Mouse (Mus musculus) thymus, postnatal 36 days (tissue): Measurements from ENCODE around the gene Mmrn2.
"Not testable (repeated sequence)": the region's sequence is repeated elsewhere in the genome, so short reads cannot be mapped to it uniquely, and the experiment has no call there.

Experiments used
- DNase-seq, 2 experiments: peaks; one replicate each; pipeline ENCODE4 v3.0.0; 2022; ENCODE audit warnings: mixed read lengths in 2 of 2

The Mmrn2 gene

DNA sequence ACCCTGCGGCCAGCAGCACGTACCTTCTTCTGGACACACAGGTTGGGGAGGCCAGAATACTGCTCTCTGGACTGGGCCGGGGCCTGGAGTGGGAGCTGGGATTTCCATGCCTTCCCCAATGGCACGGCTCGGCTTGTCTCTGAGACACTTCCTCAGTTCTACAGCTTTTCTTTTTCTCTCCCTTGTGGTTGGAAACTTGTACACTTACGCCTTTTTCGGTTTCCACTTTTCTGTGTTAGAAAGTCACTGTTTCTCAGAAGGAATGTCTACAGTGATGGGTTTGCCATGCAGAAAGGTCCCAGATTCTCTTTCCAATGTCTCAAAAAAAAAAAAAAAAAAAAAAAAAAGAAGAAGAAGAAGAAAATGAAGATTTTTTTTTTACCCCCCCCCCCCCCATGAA, 28.2 kb downstream of the Mmrn2 start:
- no peak for DNase-seq

DNA sequence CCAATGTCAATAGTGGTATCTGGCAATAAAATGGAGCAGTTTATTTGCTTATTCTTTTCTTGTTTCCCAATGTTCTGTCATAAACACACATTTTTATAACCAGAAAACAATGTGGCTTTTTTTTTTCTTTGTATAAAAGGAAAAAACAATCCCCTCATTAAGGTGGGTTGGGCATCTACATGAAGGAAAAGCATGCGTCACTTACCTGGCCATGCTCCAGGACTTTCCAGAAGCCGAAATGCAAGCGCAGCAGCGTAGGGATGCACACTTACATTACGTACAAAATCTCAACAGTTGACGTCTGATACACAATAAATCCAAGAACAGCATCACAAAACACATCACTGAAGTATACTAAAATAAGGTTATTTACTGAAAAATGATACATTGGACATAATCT, 35.5 kb downstream of the Mmrn2 start:
- DNase-seq: no peak

DNA sequence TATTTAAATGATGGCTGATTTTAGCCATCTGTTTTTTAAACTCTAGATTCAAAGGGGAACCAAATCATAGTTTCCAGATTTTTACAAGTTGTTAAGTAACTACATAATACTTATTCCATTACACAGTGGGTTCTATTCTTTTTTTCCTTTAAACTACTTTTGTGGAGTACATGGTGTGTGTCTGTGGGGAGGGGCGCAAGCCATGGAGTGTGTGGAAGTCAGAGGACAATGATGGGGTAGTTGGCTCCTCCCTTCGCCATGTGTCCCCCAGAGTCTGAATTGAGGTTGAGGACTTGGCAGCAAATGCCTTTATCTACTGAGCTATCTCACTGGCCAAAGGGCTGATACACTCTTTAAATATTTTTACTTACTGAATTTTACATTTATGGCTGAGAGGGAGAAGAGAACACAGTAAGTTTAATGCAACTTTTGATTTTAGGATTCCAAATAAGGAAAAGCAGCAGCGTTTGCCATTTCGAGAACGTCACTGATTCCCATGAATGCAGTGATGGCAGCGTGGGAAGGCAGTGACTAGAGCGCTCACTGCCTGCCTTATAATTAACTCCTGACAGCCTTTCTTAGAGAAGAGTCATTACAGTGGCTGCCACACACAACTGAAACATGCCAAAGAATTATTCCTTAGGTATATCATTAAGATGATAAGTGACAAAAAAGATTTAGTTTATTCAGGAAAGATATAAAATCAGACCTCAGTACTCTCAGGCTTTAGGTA, 37.1 kb downstream of the Mmrn2 start:
- DNase-seq: no peak

DNA sequence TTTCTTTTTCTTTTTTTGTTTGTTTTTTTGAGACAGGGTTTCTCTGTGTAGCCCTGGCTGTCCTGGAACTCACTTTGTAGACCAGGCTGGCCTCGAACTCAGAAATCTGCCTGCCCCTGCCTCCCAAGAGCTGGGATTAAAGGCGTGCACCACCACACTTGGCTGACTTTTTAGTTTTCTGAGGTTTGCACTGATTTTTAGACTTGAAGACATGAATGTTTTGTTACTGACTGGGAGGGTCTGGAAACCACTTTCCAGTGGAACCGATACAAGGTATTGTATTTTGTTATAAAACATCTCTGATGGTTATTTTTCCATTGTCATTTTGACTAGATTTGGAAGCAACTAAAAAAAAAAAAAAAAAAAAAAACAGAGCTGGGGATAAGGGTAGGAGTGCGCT, 41.7 kb downstream of the Mmrn2 start:
- DNase-seq: not testable (repeated sequence)

DNA sequence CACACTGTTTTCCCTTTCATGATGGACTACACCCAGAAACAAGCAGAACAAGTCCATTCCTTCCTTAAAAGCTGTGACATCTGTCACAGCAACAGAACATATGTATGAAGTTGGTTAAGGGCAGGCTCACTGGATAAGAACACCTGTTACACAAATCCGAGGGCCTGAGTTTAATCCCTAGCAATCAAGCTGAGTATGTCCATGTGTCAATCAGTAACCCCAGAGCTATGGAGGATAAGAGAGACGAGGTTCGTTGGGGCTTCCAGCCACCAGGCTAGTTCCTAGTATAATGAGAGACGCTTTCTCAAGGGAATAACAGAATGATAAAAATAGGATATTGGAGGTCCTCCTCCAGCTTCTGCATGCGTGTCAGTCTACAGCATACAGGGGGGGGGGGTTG, 42.2 kb downstream of the Mmrn2 start:
- no peak for DNase-seq

DNA sequence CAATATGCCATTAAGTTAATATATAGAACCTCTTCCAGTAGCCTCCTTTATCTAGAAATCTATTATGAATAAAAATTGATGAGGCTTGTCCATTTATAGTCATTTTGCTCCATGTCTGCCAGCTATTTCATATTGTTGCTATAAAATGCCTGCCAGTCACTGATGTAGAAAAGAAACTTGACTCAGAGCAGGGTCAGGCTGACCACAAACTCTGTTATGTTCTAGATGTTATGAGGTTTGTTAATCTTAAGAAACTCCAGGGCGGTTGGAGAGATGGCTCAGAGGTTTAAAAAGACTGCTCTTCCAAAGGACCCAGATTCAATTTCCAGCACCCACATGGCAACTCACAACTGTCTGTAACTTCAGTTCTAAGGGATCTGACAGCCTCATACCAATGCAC, 45.8 kb downstream of the Mmrn2 start:
- no peak for DNase-seq

DNA sequence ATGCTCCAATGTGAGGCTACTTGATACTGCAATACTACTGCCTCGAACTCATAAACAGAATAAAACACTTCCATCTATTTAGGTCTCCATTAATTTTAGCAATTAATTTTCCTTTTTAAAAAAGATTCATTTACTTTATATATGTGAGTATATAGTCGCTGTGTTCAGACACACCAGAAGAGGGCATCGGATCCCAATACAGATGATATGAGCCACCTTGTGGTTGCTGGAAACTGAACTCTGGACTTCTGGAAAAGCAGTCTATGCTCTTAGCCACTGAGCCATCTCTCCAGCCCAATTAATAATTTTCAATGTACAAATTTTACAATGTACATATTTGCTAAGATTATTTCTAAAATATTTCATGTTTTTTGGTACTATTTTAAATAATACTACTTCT, 53.0 kb downstream of the Mmrn2 start:
- DNase-seq: no peak

DNA sequence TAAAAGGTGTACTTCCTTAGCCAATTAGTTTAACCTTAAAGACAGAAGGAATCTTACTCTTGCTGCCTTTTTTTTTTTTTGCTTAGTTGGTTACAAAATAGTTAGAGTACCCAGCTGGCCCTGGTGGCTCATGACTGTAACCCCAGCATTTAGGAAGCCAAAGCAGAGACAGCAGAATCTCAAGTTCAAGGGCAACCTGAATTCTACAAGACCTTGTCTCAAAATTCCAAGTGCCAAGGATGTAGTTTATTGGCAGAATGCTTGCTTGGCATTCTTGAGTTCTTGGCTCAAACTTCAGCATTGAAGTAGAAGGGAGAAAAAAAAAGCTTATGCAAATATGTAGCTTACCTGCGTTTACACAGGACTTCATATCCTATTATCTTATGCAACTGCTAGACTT, 53.8 kb downstream of the Mmrn2 start:
- no peak for DNase-seq

DNA sequence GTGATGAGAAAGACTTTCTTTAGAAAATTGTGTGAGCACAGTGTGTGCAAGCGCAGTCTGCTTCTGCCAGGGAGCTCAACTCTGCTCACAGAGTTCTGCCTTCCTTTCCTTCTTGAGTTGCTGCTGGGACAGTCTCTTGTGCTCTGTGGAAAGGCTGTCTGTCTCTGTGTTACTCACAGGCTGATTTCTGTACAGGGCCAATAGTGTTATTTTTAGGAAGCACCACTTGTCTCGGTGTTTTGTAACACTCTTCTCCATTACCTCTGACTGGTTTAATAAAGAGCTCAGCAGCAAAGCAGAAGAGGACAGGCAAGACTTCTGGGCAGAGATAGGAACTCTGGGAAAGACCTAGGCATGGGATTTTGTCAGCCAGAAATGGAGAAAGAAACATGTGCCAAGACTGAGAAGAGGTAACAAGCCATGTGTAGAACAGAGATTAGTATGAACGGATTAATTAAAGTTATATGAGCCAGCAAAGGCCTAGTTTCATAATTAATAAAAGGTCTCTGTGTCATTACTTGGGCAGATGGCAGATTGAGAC, 65.3 kb downstream of the Mmrn2 start:
- no peak for DNase-seq

DNA sequence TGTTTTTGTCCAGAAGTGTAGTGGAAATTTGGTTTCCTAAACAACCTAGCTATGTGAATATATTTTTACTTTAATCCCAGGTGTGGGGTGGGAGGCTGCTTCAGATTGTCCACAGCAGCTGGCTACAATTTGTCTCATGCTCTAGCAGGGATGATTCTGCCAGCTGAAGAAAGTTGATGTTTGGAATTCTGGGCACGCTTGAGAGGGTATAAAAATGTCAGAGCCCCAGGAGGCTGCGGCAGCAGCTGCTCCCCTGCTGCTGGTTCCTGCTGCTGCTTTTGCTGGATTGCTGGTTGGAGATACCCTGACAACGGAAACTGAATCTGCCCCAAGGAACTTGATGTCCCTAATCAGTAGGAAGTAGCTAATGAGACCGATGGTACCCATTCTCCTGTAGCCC, 67.3 kb downstream of the Mmrn2 start:
- no peak for DNase-seq

DNA sequence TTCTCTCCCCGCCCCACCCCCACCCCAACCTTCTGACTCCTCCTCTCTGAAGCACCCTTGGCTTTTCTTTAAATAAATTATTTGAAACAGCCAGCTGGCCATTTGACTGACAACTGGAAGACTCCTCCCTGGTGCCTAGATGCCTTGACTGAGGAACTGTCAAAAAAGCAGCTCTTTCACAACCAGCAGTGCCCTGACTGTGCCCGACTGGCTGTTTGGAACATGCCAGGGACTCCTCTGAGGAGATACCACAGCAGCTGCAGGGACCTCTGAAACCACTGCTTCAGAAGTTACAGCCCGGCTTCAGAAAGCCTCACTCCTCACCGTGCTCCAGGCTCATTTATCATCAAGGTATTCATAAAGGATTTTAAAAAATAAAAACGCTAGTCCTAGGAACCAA, 69.1 kb downstream of the Mmrn2 start:
- no peak for DNase-seq

DNA sequence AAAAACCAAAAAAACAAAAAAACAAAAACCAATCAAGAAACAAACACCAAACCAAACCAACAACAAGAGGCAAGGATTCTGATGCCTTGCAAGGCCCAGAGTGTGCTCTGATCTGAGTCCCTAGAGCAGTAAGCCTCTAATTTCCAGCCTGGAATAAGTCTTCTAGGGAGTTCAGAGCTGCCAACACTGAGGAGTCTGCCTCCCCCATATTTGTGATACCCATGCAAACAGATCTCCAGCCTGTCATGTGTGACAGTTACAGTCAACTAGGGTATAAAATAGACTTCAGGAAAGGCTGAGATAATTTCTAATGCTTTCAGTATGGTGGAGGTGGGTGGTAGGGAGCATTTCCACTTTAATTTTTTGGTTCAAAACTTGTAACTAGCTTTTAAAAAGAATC, 69.7 kb downstream of the Mmrn2 start:
- no peak for DNase-seq

DNA sequence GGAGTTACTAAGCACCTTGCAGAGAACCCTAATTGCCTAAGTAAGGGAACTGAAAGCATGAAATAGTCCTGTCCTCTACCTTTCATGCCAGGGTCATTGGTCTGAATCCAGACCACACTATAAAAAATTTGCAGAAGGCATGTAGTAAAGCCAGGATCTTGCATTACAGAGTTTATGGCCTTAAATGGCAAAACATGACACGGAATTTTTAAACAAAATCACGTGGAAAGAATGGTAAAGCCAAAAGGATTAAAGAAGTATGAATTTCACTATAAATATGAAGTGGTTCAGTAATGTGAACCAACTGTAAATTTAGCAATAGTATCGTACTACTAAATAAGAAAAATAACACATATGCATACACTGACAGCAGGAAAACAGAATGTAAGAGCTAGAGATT, 70.1 kb downstream of the Mmrn2 start:
- no peak for DNase-seq

DNA sequence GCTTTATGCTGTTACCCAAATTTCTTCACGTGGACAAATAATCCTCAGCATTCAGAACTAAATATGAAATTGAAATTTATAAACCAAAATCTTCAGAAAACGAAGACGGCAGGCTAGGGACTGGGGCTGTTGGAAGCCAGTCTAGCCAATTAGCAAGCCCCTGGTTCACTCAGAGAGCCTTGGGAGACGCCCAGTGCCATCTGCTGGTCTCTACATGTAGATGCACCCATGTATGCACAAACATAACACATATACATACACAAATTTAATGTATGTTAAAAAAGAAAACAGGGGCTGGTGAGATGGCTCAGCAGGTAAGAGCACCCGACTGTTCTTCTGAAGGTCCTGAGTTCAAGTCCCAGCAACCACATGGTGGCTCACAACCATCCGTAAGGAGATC, 71.4 kb downstream of the Mmrn2 start:
- DNase-seq: no peak

DNA sequence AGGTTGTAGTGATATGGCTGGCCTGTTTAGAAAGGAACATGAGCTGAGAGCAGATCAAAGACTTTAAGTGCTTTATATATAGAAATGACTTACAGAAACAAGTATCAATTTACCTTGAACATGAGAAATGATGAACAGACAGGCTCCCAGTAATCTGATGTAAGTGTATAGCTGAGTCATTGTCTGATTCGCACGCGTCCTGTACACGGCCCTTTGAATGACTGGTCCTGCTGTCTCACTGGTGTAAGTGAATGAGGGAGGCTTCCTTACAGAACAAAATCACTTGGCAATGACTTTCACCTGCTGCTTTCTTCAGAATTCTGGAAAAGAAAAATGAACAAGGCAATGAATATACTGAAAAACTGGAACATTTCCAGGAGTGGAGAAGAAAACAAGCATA, 72.4 kb downstream of the Mmrn2 start:
- DNase-seq: no peak

DNA sequence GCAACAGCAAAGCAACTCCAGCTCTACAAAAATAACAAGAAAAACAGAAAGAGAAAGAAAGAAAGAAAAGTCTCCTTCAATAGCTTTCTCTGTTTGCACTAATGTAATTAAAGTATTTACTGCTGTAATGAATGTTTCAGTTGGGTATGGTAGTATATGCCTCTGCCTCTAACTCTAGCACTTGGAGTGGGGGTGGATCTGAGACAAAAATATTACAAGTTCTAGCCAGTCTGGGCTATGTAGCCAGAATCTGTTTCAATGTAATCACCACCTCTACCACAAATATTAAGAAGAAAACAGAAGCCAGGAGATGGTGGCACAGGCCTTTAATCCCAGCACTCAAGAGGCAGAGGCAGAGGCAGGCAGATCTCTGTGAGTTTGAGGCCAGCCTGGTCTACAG, 73.1 kb downstream of the Mmrn2 start:
- DNase-seq: no peak

DNA sequence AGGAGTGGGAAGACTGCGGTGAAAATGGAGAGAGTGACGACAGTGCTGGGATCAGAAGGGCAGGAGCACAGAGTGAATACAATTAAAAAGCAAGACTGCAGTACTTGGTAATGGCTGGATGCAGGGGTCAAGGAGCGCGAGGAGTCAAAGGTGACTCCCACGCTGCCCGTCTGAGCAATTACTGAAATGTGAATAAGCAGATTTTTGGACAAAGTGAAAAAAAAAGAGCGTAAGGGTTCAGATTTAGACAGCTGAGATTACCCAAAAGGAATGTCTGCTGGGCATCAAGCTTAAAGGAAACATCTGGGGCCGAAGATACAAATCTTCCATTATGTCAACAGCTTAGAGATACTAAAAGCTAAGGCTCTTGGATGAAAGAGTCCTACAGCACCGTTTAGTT, 74.5 kb downstream of the Mmrn2 start:
- no peak for DNase-seq

DNA sequence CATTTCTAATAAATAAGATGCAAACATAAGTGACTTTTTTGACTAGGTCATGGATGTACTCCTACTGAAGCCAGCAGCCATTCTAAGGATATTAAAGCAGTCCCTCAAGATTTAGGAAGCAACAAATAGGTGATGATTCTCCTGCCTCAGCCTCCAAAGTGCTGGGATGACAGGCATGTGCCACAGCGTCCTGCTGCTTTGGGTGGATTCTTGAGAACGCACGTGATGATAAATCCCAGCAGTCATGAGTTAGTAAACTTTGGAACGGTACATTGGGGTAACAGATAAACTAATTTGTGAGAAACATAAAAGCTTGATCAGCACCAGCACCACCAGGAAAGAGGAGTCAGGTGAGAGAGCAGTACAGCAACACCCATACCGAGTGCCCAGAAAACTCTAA, 75.2 kb downstream of the Mmrn2 start:
- no peak for DNase-seq

DNA sequence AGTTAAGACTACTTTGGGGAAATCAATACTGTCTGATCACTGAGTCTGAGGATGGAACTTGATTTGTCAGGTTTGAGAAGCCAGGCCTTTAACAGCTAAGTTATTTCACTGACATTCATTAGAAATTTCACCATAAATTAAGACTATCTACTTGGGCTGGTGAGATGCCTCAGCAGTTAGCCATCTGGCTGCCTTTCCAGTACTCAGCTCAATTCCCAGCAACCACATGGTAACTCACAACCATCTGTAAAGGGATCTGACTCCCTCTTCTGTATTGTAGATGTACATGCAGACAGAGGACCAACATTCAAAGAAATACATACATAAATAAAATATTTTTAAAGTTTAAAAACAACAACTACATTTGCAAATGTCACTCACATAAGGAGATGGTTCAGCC, 76.6 kb downstream of the Mmrn2 start:
- DNase-seq: no peak

DNA sequence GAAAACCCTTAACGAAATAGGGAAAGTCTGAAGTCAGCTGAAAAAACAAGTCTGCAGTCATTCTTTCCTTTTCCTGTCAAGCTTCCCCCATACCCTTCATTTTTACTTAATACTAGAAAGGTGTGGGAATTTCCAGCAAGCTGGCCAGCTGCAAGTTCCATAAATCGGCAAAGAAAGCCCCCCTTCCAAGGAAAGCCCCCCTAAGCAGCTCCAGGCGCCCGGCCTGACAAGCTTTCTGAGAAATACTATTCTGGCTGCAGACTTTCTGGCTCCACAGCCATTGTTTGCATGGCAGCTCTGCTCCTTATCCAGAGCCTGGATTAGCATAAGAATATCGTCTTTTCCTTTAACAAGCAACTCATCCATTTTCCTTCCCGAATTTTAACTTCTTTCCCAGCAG, 78.4 kb downstream of the Mmrn2 start:
- DNase-seq: no peak
